Mouse (Mus musculus) small intestine, adult 2 months (tissue): ENCODE results near the gene Mdfic.

Experiments
- CTCF ChIP-seq: fragments of 200-500 bp; IDR thresholded peaks from 2 replicates; pipeline ENCODE4 v1.5.1; 2012; ENCODE audit warnings: low read depth, mild to moderate bottlenecking, control low read depth, inconsistent platforms, low read length, moderate library complexity, mixed read lengths; ENCODE audit not compliant: insufficient replicate concordance, insufficient read length; ENCODE audit errors: extremely low read depth
- POLR2A ChIP-seq: fragments of 200-500 bp; IDR thresholded peaks from 2 replicates; pipeline ENCODE4 v1.6.1; 2012; ENCODE audit warnings: low read depth, mild to moderate bottlenecking, control low read depth, inconsistent platforms, low read length, moderate library complexity

DNA sequence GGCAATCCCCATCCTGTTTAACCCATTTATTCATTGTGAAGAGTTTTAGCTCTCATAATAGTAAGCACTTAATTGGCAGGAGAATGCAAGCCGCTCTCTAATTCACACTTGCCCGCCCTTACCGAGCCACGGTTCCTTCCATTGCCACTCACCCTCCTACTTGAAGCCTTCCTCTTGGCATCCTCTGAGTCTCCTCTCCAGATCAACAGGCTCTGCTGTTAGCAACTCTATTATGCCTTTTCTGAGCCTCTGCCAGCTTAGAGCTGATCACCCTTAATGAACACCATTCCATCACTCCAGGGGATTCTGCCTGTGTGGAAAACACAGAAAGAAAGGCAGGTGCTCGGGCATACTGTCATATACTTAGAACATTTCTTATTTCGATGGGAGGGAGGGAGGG lies 24.9 kb downstream of the Mdfic start:
- TF ChIP-seq CTCF (no peak), POLR2A (no peak)
